Mouse (Mus musculus): ENCODE data around the gene Cnot6l. TPM values are rescaled to one million over a fixed set of nuclear protein-coding genes. Genes with fewer than 3 reads are reported as not detected.
A peak's percentile ranks its signal among the peaks of the same experiment; 100 is the strongest.

The Cnot6l gene
- polyA plus RNA-seq (2016; fragmentation: Nextera tagmentation; extraction: Ambion mirVana): 9.1 and 12.1 TPM in 2 replicates

DNA sequence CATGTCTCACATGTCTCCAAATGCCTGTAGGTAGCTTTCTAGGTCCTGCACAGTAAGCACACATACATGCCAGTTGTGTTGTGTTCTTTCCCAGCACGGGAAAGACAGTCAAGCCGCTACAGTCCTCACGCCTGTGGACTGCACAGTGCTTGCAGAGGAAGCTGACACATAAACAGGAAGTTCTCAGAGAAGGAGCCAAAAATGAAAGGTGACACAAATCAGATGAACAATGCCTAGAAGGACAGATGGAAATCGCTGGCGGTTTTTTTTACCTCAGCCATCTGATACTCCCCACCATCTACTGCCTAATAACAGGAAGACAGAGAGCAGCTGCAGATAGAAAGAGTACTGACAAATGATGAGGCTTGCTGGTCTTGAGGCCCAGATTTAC lies at the start of gene Cnot6l:
Gene Cnot6l, minus strand, starts transcription at position 151 of the 391 bp plus-strand sequence.
- H3K36me3 ChIP-seq: no peaks in the 10 kb centered on the region
- H3K9ac ChIP-seq: peak within 1 kb of the TSS; percentile 94
- WGBS (ENCODE audit: insufficient replicate concordance): 14% methylated on average over 5 of the region's 5 CpGs
- no peaks in the 10 kb centered on the region for H3K9me3 ChIP-seq (replicated peaks)
- H3K27me3 ChIP-seq (replicated peaks): no peaks in the 10 kb centered on the region
- peak within 1 kb of the TSS; percentile 98 for H3K27ac ChIP-seq
- ATAC-seq: no peak
- H3K4me3 ChIP-seq: peak within 1 kb of the TSS; percentile 95
- H3K4me1 ChIP-seq: peaks cover 26% of the 10 kb centered on the region
- H3K4me2 ChIP-seq: peak within 1 kb of the TSS; percentile 96

DNA sequence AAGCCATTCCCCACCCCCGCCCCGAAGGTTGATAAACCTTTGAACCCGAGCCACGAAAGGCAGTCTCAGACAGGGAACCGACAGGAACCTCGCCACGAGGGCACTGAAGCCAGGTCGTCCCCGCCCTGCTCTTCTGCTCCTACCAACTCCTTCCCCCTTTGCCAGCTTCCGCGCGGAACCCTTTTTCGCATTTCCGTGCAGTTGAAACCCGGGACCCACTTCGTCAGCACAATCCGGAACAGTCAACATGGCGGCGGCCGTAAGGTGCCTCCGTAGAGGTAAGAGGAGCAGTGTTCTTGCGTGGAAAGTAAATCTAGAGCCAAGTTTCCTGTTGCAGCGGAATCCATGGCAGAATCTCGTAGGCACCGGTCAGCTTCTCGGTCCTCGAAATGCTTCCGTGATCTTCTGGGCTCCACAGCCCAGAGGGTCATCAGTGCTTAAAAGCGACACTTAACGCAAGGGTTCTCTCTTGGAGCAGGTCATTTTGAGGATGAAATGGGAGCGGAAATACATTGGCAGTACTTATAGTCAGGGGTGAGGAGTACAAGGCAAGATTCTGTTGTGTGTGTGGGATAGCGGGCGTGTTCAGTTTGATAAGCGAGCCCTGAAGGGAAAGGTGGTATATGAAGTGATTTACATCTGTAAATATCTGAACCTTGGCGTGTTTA lies 46.1 kb upstream of the Cnot6l start:
- peak overlapping the region; percentile 82 for H3K9ac ChIP-seq
- H3K4me2 ChIP-seq: peak overlapping the region; percentile 86
- H3K4me1 ChIP-seq: peaks cover 23% of the 10 kb centered on the region
- peak overlapping the region; percentile 86 for H3K4me3 ChIP-seq
- H3K36me3 ChIP-seq: peaks cover 14% of the 10 kb centered on the region
- H3K27ac ChIP-seq: peak overlapping the region; percentile 84
- no peaks in the 10 kb centered on the region for H3K27me3 ChIP-seq (replicated peaks)
- no peaks in the 10 kb centered on the region for H3K9me3 ChIP-seq (replicated peaks)
- under 1% methylated on average over 35 of the region's 35 CpGs for WGBS (ENCODE audit: insufficient replicate concordance)
- peak; percentile 96 for ATAC-seq

DNA sequence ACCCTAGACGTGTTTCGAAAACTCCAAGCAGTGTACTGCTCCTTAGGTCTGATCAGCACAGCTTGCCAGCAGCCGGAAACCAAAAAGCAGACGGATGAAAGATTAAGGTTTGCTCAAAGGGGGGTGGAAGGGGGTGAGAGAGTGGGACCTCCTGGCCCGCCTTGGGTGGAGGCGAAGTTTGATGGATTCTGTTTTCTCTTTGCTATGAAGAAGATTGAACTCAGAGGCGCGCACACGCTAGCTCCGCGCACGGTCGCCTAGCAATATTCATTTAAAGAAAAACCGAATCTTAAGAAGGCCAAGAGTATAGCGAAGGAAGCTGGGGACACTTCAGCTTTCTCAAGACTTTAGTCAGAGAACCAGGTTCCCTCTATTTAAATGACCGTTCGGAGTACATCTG lies 45.5 kb upstream of the Cnot6l start, which contains the start of gene Mrpl1:
Gene Mrpl1, plus strand, starts transcription at position 35 of the 400 bp plus-strand sequence.
- H3K27me3 ChIP-seq (replicated peaks): no peaks in the 10 kb centered on the region
- H3K27ac ChIP-seq: peak within 1 kb of the TSS; percentile 84
- 1% methylated on average over 17 of the region's 17 CpGs for WGBS (ENCODE audit: insufficient replicate concordance)
- peaks cover 23% of the 10 kb centered on the region for H3K4me1 ChIP-seq
- peak; percentile 73 for ATAC-seq
- no peaks in the 10 kb centered on the region for H3K9me3 ChIP-seq (replicated peaks)
- peak within 1 kb of the TSS; percentile 86 for H3K4me2 ChIP-seq
- peaks cover 9% of the 10 kb centered on the region for H3K36me3 ChIP-seq
- H3K9ac ChIP-seq: peak within 1 kb of the TSS; percentile 82
- H3K4me3 ChIP-seq: peak within 1 kb of the TSS; percentile 86

DNA sequence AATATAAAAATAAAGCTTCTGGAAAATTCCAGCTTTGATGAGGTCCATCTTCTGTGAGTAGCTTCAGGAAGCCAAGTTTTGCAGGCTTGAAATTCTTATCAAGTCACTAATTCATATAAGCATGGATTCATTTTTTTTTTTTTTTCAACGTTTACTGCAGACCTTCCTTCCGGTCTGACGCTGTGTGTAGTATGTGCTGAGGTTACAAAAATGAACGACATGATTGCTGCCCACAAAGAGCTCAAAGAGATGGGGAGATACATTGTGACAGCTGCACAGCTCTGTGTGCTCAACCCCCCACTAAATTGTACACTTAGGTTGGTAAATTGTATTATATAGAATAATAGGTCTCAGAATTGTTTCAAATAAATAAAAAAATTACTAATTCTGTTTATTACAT lies 44.6 kb upstream of the Cnot6l start:
- 21% methylated on average over 4 of the region's 4 CpGs for WGBS (ENCODE audit: insufficient replicate concordance)
- H3K4me2 ChIP-seq: peak overlapping the region; percentile 86

DNA sequence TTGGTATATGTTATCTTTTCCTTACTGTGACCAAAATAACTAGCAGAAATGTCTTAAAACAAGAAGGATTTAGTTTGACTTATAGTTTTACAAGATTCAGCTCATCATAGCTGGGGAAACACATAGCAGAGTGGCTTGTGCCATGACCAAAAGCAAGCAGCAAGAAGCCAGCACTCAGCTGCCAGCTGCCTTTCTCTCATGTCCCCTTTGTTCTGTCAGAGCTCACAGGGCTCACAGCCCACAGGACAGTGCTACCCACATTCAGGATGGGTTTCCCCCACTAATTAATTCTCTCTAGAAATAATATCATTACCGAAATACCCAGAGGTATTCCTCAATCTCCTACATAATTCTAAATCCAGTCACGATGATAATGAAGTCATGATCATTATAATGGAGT lies 43.6 kb upstream of the Cnot6l start:
- 72% methylated on average over 2 of the region's 2 CpGs for WGBS (ENCODE audit: insufficient replicate concordance)
- no peaks in the 10 kb centered on the region for H3K36me3 ChIP-seq
- H3K4me1 ChIP-seq: peaks cover 23% of the 10 kb centered on the region
- no peak overlapping the region for H3K27ac ChIP-seq
- H3K27me3 ChIP-seq (replicated peaks): no peaks in the 10 kb centered on the region
- ATAC-seq: no peak
- H3K9me3 ChIP-seq (replicated peaks): no peaks in the 10 kb centered on the region
- no peak overlapping the region for H3K4me3 ChIP-seq
- H3K9ac ChIP-seq: no peak overlapping the region
- no peak overlapping the region for H3K4me2 ChIP-seq

More for the DNA sequence above, 44.6 kb upstream of the Cnot6l start:
- Histone ChIP-seq H3K27me3 (replicated peaks) (no peaks in the 10 kb centered on the region), H3K9ac (no peak overlapping the region), H3K9me3 (replicated peaks) (no peaks in the 10 kb centered on the region), H3K27ac (no peak overlapping the region), H3K4me1 (peaks cover 23% of the 10 kb centered on the region), H3K4me3 (no peak overlapping the region), H3K36me3 (no peaks in the 10 kb centered on the region; the same call in 1 of the 2 replicates)
- no peak for ATAC-seq

DNA sequence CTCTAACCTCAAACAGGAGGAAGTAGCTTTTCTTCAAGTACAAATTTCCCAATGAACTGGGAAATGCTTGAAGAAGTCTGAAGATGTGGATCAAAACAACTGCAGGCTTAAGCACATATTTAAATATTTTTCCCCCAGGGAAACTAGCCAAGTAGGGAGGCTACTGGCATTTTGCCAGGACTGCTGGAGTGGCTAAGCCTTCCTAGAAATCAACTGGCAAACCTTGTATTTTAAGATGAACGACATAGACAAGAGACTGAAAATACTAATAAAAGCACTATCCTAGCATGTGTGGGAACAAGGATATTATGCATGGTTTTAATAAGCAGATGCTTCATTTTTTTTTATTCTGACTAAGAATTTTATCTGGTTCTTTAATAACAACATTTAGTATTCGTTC lies 42.9 kb upstream of the Cnot6l start:
- Histone ChIP-seq H3K4me3 (no peak overlapping the region), H3K4me2 (no peak overlapping the region), H3K9ac (no peak overlapping the region), H3K4me1 (peaks cover 25% of the 10 kb centered on the region), H3K27me3 (replicated peaks) (no peaks in the 10 kb centered on the region), H3K27ac (no peak overlapping the region), H3K36me3 (no peaks in the 10 kb centered on the region), H3K9me3 (replicated peaks) (no peaks in the 10 kb centered on the region)
- WGBS (ENCODE audit: insufficient replicate concordance): 55% methylated on average over 2 of the region's 2 CpGs
- no peak for ATAC-seq

DNA sequence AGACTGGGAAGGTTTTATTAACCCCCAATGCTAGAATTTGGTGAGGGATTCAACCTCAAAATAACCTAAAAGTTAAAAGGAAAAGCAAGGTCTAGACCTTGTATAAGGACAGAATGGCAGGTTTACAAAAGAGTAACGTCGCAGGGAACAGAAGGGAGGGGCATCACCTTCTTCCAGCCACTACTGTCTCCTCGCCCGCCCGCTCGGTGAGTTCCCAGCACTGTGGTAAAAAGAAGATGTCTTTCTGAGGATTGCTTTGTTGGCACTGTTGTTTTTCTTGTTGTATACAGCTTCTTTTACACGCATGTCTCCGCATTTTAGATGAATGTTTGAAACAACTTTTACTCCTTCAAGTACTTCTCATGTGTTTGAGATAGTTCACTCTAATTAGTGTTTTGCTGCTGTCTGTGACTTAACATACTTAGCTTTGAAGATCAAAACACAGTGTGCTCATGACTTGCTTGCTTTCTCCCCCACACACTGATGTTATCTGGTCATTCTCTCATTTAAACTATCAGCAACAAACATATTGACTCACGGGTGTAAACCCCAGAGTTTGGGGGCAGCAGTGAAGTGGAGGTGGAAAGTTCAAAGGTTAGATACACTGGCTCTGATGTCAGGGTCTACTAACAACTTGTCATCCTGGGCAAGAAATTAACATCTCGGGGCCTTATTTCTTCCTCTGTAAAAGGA lies 37.6 kb upstream of the Cnot6l start:
- no peak overlapping the region for H3K4me2 ChIP-seq
- no peak overlapping the region for H3K9ac ChIP-seq
- peak; percentile 57 for ATAC-seq
- H3K27me3 ChIP-seq (replicated peaks): no peaks in the 10 kb centered on the region; the same call in 1 of the 2 replicates
- H3K27ac ChIP-seq: no peak overlapping the region
- no peak overlapping the region for H3K4me3 ChIP-seq
- 63% methylated on average over 10 of the region's 10 CpGs for WGBS (ENCODE audit: insufficient replicate concordance)
- H3K36me3 ChIP-seq: no peaks in the 10 kb centered on the region
- peaks cover 23% of the 10 kb centered on the region for H3K4me1 ChIP-seq
- H3K9me3 ChIP-seq (replicated peaks): no peaks in the 10 kb centered on the region

DNA sequence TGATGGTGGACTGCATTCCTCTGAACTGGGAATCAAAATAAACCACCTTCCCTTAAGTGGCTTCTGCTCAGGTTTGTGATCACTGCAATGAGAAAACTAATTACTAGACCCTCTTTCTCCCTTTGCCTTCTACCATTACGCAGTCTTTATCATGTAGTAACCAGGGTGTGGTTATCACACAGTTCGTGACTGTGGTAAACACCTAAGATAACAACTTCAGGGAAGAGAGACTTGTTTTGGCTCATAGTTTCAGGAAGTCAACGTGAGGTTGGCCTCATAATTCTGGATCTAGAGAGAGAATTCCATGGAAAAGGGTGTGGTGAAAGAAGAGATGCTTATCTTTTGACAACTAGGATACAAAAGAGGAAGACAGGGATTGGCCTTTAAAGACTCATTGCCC lies 36.3 kb upstream of the Cnot6l start:
- Histone ChIP-seq H3K27me3 (replicated peaks) (no peaks in the 10 kb centered on the region; the same call in 1 of the 2 replicates), H3K4me3 (no peak overlapping the region), H3K4me2 (no peak overlapping the region), H3K36me3 (no peaks in the 10 kb centered on the region), H3K9ac (no peak overlapping the region), H3K27ac (no peak overlapping the region), H3K4me1 (peaks cover 23% of the 10 kb centered on the region), H3K9me3 (replicated peaks) (no peaks in the 10 kb centered on the region)
- WGBS (ENCODE audit: insufficient replicate concordance): 17% methylated on average over 3 of the region's 3 CpGs
- ATAC-seq: peak; percentile 72; the same call in 1 of the 2 replicates

DNA sequence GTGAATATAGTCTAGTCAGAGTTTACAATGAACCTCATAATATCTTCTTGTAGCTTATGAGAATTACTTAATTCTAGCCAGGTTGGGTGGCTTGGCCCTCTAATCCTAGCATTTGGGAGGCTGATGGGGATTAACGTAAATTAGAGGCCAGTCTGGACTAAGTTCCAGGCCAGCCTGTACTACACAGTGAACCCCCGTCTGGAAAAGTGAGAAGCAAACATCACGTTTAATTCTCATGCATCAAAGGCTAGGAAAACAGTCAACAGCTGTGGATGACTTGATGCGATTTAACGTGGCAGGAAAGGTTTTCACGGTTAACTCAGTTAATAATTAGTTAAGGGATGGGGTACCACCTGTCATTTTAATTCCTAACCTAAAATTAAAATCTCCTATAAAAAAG lies 34.3 kb upstream of the Cnot6l start:
- WGBS (ENCODE audit: insufficient replicate concordance): 75% methylated on average over 6 of the region's 6 CpGs
- H3K4me2 ChIP-seq: no peak overlapping the region
- no peak overlapping the region for H3K4me3 ChIP-seq
- no peaks in the 10 kb centered on the region for H3K36me3 ChIP-seq
- H3K9me3 ChIP-seq (replicated peaks): no peaks in the 10 kb centered on the region
- no peak for ATAC-seq
- H3K27ac ChIP-seq: no peak overlapping the region
- no peak overlapping the region for H3K9ac ChIP-seq
- no peaks in the 10 kb centered on the region; the same call in 1 of the 2 replicates for H3K27me3 ChIP-seq (replicated peaks)
- peaks cover 23% of the 10 kb centered on the region for H3K4me1 ChIP-seq

DNA sequence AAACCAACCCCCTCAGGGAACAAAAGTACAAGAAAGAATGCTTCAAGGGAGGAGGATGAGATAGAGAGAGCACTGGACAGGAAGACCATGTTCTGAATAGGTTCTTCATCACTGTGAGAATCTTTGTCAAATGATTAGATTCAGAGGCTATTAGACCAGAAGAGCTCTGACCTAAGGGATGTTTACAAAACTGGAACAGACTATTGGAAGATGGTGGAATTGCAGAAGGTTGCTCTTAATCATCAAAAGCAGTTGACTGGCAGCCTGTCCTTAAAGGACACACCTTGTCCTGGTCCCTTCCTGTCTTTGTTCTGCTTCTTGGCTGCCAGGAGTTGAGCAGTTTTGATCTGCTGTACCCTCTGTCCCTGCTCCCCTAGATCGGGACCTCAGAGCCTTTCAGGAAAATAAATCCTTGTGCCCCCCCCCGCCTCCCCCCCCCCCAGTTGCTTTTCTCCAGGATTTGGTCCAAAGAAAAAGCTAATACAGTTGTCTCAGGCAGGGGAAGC lies 32.6 kb upstream of the Cnot6l start:
- ATAC-seq: no peak
- Histone ChIP-seq H3K27ac (no peak overlapping the region), H3K4me2 (no peak overlapping the region), H3K4me1 (peaks cover 18% of the 10 kb centered on the region), H3K36me3 (no peaks in the 10 kb centered on the region), H3K9me3 (replicated peaks) (no peaks in the 10 kb centered on the region), H3K27me3 (replicated peaks) (no peaks in the 10 kb centered on the region; the same call in 1 of the 2 replicates), H3K4me3 (no peak overlapping the region), H3K9ac (no peak overlapping the region)
- WGBS (ENCODE audit: insufficient replicate concordance): 34% methylated on average over 2 of the region's 2 CpGs

DNA sequence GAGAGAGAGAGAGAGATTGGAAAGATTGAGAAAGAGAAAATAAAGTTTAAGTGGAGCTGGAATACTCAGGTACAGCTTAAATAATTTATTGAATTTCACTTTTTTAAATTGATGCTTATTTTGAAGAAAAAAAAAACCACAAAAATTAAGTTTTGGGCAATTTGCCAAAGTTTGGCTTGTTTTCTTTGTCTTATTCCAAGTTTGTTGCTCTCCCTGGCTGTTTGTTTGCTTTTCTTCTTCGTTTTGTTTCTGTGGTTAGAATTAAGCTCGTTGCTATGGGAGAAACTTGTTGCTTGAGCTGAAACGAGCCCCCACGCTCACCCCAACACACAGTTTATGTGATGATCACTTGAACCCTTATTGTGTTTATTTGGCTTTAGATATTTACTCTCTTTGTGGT lies 27.3 kb upstream of the Cnot6l start:
- Histone ChIP-seq H3K4me3 (no peak overlapping the region), H3K27me3 (replicated peaks) (no peaks in the 10 kb centered on the region), H3K36me3 (no peaks in the 10 kb centered on the region), H3K9me3 (replicated peaks) (no peaks in the 10 kb centered on the region), H3K4me1 (no peaks in the 10 kb centered on the region), H3K9ac (no peak overlapping the region), H3K27ac (no peak overlapping the region), H3K4me2 (no peak overlapping the region)
- 49% methylated on average over 4 of the region's 4 CpGs for WGBS (ENCODE audit: insufficient replicate concordance)
- no peak for ATAC-seq

DNA sequence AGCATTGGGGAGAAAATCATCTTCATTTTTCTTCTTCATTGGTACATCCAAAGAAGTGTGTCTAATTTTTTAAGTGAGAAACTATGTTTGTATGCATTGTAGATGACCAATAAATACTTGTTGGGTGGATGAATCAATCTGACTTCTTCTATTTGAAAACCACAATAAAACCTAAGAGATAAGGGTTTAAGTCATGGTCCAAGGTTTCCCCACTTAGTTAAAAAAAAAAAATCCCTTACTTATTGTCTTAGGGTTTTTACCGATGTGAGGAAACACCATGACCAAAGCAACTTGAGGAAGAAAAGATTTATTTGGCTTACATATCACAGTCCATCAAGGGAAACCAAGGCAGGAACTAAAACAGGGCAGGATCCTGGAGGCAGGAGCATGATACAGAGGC lies 25.8 kb upstream of the Cnot6l start:
- Histone ChIP-seq H3K4me2 (no peak overlapping the region), H3K36me3 (no peaks in the 10 kb centered on the region), H3K27ac (no peak overlapping the region), H3K9ac (no peak overlapping the region), H3K4me3 (no peak overlapping the region), H3K9me3 (replicated peaks) (no peaks in the 10 kb centered on the region), H3K27me3 (replicated peaks) (no peaks in the 10 kb centered on the region), H3K4me1 (no peaks in the 10 kb centered on the region)
- ATAC-seq: no peak
- 76% methylated on average over 1 of the region's 1 CpGs for WGBS (ENCODE audit: insufficient replicate concordance)
